Mouse (Mus musculus): Measurements from ENCODE around the gene Pcyt2. TPM values are rescaled to one million over a fixed set of nuclear protein-coding genes. Genes with fewer than 3 reads are reported as not detected.
A peak's percentile ranks its signal among the peaks of the same experiment; 100 is the strongest.

Pcyt2 gene
- polyA plus RNA-seq, 1 experiment = 432 TPM

DNA sequence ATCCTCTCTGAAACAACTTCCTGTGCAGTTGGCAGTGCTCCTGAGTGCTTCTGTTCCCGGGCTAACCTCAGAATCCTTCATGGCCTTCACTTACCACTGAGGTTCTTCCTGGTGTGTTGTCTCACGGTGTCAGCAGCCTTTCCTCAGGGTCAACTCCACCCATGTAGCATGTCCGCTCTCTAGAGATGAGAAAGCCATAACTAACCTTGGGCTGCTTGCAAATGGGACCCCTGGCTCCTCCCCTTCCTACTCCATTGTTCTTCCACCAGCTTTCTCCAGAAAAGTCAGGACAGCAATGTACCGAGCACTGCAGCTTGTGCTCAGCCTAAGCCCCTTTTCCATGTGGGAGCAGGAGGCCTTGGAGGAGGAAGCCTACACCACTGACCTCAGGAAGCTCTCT is 11.0 kb downstream of the Pcyt2 start:
- Histone ChIP-seq H3K27ac (ENCODE audit: insufficient read depth, low read depth, low read length) (no peak overlapping the region), H3K4me3 (ENCODE audit: insufficient read depth, low read depth, low read length) (no peak overlapping the region), H3K4me1 (ENCODE audit: control insufficient read depth, insufficient read depth, low read length) (peaks cover 5% of the 10 kb centered on the region; the same call in 1 of the 2 replicates), H3K36me3 (ENCODE audit: control insufficient read depth, insufficient read depth, low read length) (no peaks in the 10 kb centered on the region), H3K27me3 (replicated peaks; ENCODE audit: control insufficient read depth, insufficient read depth, low read length) (no peaks in the 10 kb centered on the region)
- 63% methylated on average over 4 of the region's 4 CpGs for WGBS
- DNase-seq = no peak
- TF ChIP-seq POLR2A (IDR thresholded peaks at IDR 0.05; ENCODE audit: low read depth, low read length) (no peak), CTCF (conservative IDR thresholded peaks at IDR 0.05; ENCODE audit: insufficient read depth, insufficient read length, low read depth, low read length) (no peak)

DNA sequence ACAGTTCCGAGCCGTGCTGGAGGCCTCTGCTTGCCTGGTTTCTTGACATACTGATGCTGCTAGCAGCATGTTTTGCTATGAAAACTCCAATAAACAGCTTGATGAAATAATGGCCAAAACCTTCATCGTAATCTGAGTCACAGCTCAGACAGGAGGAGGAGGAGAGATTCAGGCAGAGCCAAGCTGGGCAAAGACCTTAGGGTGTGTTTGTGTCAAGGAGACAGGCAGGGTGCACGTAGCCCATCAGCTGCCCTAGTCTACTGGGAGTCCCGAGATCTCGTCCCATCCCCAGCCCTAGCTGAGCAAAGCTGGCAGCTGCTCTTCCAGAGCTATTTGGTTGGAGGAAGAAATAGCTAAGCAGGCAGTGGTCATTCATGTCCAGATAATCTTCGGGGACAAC is 12.1 kb downstream of the Pcyt2 start:
- Histone ChIP-seq H3K27me3 (replicated peaks; ENCODE audit: control insufficient read depth, insufficient read depth, low read length) (no peaks in the 10 kb centered on the region), H3K27ac (ENCODE audit: insufficient read depth, low read depth, low read length) (no peak overlapping the region), H3K36me3 (ENCODE audit: control insufficient read depth, insufficient read depth, low read length) (no peaks in the 10 kb centered on the region), H3K4me1 (ENCODE audit: control insufficient read depth, insufficient read depth, low read length) (peaks cover 5% of the 10 kb centered on the region; the same call in 1 of the 2 replicates), H3K4me3 (ENCODE audit: insufficient read depth, low read depth, low read length) (no peak overlapping the region)
- WGBS = 93% methylated on average over 7 of the region's 7 CpGs
- DNase-seq = no peak
- TF ChIP-seq CTCF (conservative IDR thresholded peaks at IDR 0.05; ENCODE audit: insufficient read depth, insufficient read length, low read depth, low read length) (no peak), POLR2A (IDR thresholded peaks at IDR 0.05; ENCODE audit: low read depth, low read length) (no peak)

DNA sequence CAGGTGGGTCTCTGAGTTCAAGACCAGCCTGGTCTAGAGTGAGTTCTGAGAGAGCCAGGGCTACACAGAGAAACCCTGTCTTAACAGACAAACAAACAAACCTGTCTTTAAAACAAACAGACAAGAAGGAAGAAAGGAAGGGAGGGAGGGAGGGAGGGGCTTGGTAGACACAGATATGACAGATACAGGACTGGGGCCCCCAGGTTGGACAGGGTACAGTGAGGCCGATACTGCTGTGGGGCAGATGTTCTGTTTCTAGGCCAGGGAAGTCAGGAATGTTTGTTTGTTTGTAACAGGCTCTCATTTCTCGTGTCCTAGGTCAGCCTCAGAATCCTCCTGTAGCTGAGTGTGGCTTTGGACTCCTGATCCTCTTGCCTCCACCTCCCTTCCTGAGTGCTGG is 14.2 kb downstream of the Pcyt2 start:
- Histone ChIP-seq H3K27me3 (replicated peaks; ENCODE audit: control insufficient read depth, insufficient read depth, low read length) (no peaks in the 10 kb centered on the region), H3K27ac (ENCODE audit: insufficient read depth, low read depth, low read length) (no peak overlapping the region), H3K4me1 (ENCODE audit: control insufficient read depth, insufficient read depth, low read length) (peaks cover 7% of the 10 kb centered on the region), H3K4me3 (ENCODE audit: insufficient read depth, low read depth, low read length) (no peak overlapping the region), H3K36me3 (ENCODE audit: control insufficient read depth, insufficient read depth, low read length) (no peaks in the 10 kb centered on the region)
- TF ChIP-seq CTCF (conservative IDR thresholded peaks at IDR 0.05; ENCODE audit: insufficient read depth, insufficient read length, low read depth, low read length) (no peak), POLR2A (IDR thresholded peaks at IDR 0.05; ENCODE audit: low read depth, low read length) (no peak)
- no peak for DNase-seq
- WGBS = 90% methylated on average over 2 of the region's 2 CpGs

DNA sequence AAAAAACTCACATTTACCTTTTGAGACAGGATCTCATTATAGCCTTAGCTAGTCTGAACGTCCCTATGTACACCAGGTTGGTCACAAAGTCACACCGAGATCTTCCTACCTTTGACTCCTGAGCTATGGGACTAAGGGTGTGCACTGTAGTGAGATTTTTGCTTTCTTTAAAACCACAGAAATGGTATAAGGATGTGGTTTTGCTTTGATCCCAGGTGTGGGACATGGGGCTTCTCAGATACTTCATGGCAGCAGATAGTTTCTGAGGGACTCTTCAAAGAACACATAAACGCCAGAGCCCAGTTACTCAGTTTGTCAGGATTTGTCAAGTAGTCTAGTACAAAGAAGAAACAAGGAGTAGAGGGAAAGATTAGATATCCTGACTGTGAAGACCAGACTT is 17.0 kb downstream of the Pcyt2 start:
- peaks cover 16% of the 10 kb centered on the region for H3K4me1 ChIP-seq (ENCODE audit: control insufficient read depth, insufficient read depth, low read length)
- no peaks in the 10 kb centered on the region; the same call in 1 of the 2 replicates for H3K36me3 ChIP-seq (ENCODE audit: control insufficient read depth, insufficient read depth, low read length)
- DNase-seq = no peak
- no peaks in the 10 kb centered on the region for H3K27me3 ChIP-seq (replicated peaks; ENCODE audit: control insufficient read depth, insufficient read depth, low read length)
- H3K27ac ChIP-seq (ENCODE audit: insufficient read depth, low read depth, low read length) = no peak overlapping the region
- 96% methylated on average over 3 of the region's 3 CpGs for WGBS
- H3K4me3 ChIP-seq (ENCODE audit: insufficient read depth, low read depth, low read length) = no peak overlapping the region
- TF ChIP-seq CTCF (conservative IDR thresholded peaks at IDR 0.05; ENCODE audit: insufficient read depth, insufficient read length, low read depth, low read length) = no peak
- TF ChIP-seq POLR2A (IDR thresholded peaks at IDR 0.05; ENCODE audit: low read depth, low read length) = no peak

DNA sequence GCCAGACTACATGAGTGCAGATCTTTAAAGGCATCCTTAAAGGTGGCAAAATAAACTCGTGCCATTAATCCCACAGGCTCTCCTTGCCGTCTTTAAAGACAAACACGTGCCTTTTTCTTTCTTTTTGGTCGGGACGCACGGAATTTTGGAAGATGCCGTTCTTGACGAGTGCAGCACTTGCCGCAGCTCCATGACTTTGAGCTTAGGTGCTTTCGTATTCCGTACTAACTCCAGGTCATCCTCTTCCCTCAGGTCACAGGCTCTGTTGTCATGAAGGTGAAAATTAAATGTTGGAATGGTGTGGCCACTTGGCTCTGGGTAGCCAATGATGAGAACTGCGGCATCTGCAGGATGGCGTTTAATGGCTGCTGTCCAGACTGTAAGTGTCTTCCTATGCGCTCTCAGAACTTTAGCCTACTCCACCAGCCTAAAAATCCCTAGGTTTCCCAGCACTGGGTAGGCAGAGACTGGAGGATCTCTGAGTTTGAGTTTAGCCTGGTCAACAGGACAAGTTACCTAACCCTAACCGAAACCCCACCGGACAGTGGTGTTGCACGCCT is 18.7 kb downstream of the Pcyt2 start:
- DNase-seq = no peak
- Histone ChIP-seq H3K27ac (ENCODE audit: insufficient read depth, low read depth, low read length) (no peak overlapping the region), H3K36me3 (ENCODE audit: control insufficient read depth, insufficient read depth, low read length) (peaks cover 4% of the 10 kb centered on the region; the same call in 1 of the 2 replicates), H3K4me1 (ENCODE audit: control insufficient read depth, insufficient read depth, low read length) (peaks cover 16% of the 10 kb centered on the region), H3K4me3 (ENCODE audit: insufficient read depth, low read depth, low read length) (peak overlapping the region; percentile 73), H3K27me3 (replicated peaks; ENCODE audit: control insufficient read depth, insufficient read depth, low read length) (no peaks in the 10 kb centered on the region)
- TF ChIP-seq POLR2A (IDR thresholded peaks at IDR 0.05; ENCODE audit: low read depth, low read length) (no peak), CTCF (conservative IDR thresholded peaks at IDR 0.05; ENCODE audit: insufficient read depth, insufficient read length, low read depth, low read length) (no peak)
- WGBS = 44% methylated on average over 17 of the region's 17 CpGs

DNA sequence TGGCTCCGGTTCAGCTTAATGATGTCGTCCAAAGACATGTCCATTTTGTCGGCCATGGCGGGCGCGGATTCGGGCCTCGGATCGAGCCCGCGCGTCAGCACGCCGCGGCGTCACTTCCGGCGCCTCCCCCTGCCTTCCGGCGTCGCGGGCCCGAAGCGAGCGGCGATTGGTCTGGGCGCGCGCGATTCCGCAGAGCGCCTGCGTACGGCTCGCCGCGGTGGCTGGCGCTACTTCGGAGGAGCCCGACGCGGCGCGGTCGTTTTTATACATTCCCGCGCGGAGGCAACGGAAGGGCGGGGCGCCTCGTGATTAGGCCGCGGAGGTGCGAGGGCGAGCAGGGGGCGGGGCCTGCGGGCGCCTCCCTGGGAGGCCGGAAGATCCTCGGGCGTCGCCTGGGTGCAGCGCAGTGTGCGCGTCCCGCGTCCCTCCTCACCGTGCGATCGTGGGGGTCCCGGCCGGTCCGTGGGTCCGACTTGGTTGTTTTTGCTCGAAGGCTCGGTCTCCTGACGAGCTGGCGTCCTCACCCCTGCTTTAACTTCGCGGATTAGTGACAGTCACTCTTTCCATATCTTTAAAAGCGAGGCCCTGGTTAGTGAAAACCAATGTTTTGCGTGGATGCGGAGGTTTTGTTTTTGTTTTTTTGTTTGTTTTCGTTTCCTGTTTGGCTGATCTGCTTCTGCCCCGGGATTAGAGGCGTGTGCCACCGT is 19.3 kb downstream of the Pcyt2 start, which contains the start of the genes Alyref and Anapc11:
Gene Alyref, minus strand, starts transcription at position 83 of the 707 bp plus-strand sequence.
Gene Anapc11, plus strand, starts transcription at position 139 of the 707 bp plus-strand sequence.
- Histone ChIP-seq H3K4me3 (ENCODE audit: insufficient read depth, low read depth, low read length) (peak within 1 kb of the TSS; percentile 73), H3K27ac (ENCODE audit: insufficient read depth, low read depth, low read length) (peak within 1 kb of the TSS; percentile 69), H3K27me3 (replicated peaks; ENCODE audit: control insufficient read depth, insufficient read depth, low read length) (no peaks in the 10 kb centered on the region), H3K36me3 (ENCODE audit: control insufficient read depth, insufficient read depth, low read length) (peaks cover 4% of the 10 kb centered on the region; the same call in 1 of the 2 replicates), H3K4me1 (ENCODE audit: control insufficient read depth, insufficient read depth, low read length) (peaks cover 16% of the 10 kb centered on the region)
- TF ChIP-seq POLR2A (IDR thresholded peaks at IDR 0.05; ENCODE audit: low read depth, low read length) (peak; percentile 9), CTCF (conservative IDR thresholded peaks at IDR 0.05; ENCODE audit: insufficient read depth, insufficient read length, low read depth, low read length) (no peak)
- peak; percentile 96 for DNase-seq
- WGBS = under 1% methylated on average over 88 of the region's 88 CpGs
